Mouse (Mus musculus) monocyte, adult 5-6 weeks (primary cell): Measurements from ENCODE around the gene Zfp804a. TPM values are rescaled to one million over a fixed set of nuclear protein-coding genes. Genes with fewer than 3 reads are reported as not detected.

ENCODE experiments used
- ATAC-seq: fragments of 153-309, 156-312 bp; replicated peaks from 2 replicates; pipeline ENCODE4 v1.8.0; 2017; ENCODE audit warnings: mild to moderate bottlenecking; ENCODE audit not compliant: low TSS enrichment, insufficient number of reproducible peaks, severe bottlenecking, poor library complexity, low FRiP score
- total RNA-seq: library from RNA; stranded (forward); fragments of 200-1000, 200-491, 200-594 nt; gene quantifications from 3 replicates; pipeline ENCODE4 v1.2.3, GENCODE M21; 2017

The Zfp804a gene
- not detected in 3 replicates for total RNA-seq

- no peak for ATAC-seq
Observed at GRCm38 (mm10) chr2:82053185-82053891, at the start of gene Zfp804a. TSS of gene Zfp804a (plus strand) at chr2:82053222.

GRCm38 (mm10) chr2:82051635-82052034 is 1.4 kb upstream of the Zfp804a start:
- ATAC-seq, result no peak

- no peak for ATAC-seq
Observed at GRCm38 (mm10) chr2:82052338-82053184, 461 bp upstream of the Zfp804a start.

GRCm38 (mm10) chr2:82054446-82054845 is 1.4 kb downstream of the Zfp804a start:
- no peak for ATAC-seq

GRCm38 (mm10) chr2:82064671-82065070 is 11.6 kb downstream of the Zfp804a start:
- ATAC-seq, result no peak

GRCm38 (mm10) chr2:82067912-82068311 is 14.9 kb downstream of the Zfp804a start:
- ATAC-seq, result no peak

- ATAC-seq, result no peak
Observed at GRCm38 (mm10) chr2:82069172-82069571, 16.1 kb downstream of the Zfp804a start.

- no peak for ATAC-seq
Observed at GRCm38 (mm10) chr2:82076883-82077282, 23.9 kb downstream of the Zfp804a start.

- ATAC-seq, result no peak
Observed at GRCm38 (mm10) chr2:82078287-82078994, 25.4 kb downstream of the Zfp804a start.

- no peak for ATAC-seq
Observed at GRCm38 (mm10) chr2:82080678-82081077, 27.7 kb downstream of the Zfp804a start.

- no peak for ATAC-seq
Observed at GRCm38 (mm10) chr2:82113148-82113547, 60.1 kb downstream of the Zfp804a start.

GRCm38 (mm10) chr2:82113650-82114049 is 60.6 kb downstream of the Zfp804a start:
- ATAC-seq, result no peak

GRCm38 (mm10) chr2:82119577-82119976 is 66.6 kb downstream of the Zfp804a start:
- no peak for ATAC-seq

- no peak for ATAC-seq
Observed at GRCm38 (mm10) chr2:82178693-82179092, 125.7 kb downstream of the Zfp804a start.

GRCm38 (mm10) chr2:82181010-82181409 is 128.0 kb downstream of the Zfp804a start:
- no peak for ATAC-seq

- no peak for ATAC-seq
Observed at GRCm38 (mm10) chr2:82199901-82200300, 146.9 kb downstream of the Zfp804a start.

- no peak for ATAC-seq
Observed at GRCm38 (mm10) chr2:82200616-82201015, 147.6 kb downstream of the Zfp804a start.

GRCm38 (mm10) chr2:82210605-82211004 is 157.6 kb downstream of the Zfp804a start:
- no peak for ATAC-seq

GRCm38 (mm10) chr2:82211972-82212371 is 158.9 kb downstream of the Zfp804a start:
- ATAC-seq, result no peak
